Mouse (Mus musculus) embryonic facial prominence, embryonic 11.5 days (tissue): ENCODE results near the gene Irf1. TPM values are rescaled to one million over a fixed set of nuclear protein-coding genes. Genes with fewer than 3 reads are reported as not detected.

Experiments used
- ATAC-seq: fragments of 200-750 bp; cut with Nextera tagmentation; replicated peaks from 2 replicates; pipeline ENCODE4 v1.8.0; 2017; ENCODE audit warnings: low read depth; ENCODE audit not compliant: insufficient number of reproducible peaks, low FRiP score, low TSS enrichment
- DNase-seq: peaks from one replicate; pipeline ENCODE4 v3.0.0-alpha.2; 2015; ENCODE audit warnings: low spot score
- H3K27ac ChIP-seq: fragments of 300-500 bp; sonication (generic); replicated peaks from 2 replicates; pipeline ENCODE4 v1.5.1; 2014; ENCODE audit warnings: mild to moderate bottlenecking, low read depth, low read length, control low read depth
- H3K27me3 ChIP-seq: fragments of 300-500 bp; sonication (generic); 2 replicates; pipeline ENCODE4 v1.6.1; 2014; ENCODE audit warnings: mild to moderate bottlenecking, low read length, moderate library complexity, mixed read lengths; ENCODE audit not compliant: control insufficient read depth, insufficient read depth
- H3K36me3 ChIP-seq: fragments of 300-500 bp; sonication (generic); replicated peaks from 2 replicates; pipeline ENCODE4 v1.6.1; 2014; ENCODE audit warnings: low read depth, mild to moderate bottlenecking, low read length, moderate library complexity, mixed read lengths; ENCODE audit not compliant: control insufficient read depth, insufficient read depth
- H3K4me1 ChIP-seq: fragments of 300-500 bp; sonication (generic); 2 replicates; pipeline ENCODE4 v1.6.1; 2014; ENCODE audit warnings: low read length, mixed read lengths; ENCODE audit not compliant: control insufficient read depth, insufficient read depth
- H3K4me2 ChIP-seq: fragments of 300-500 bp; sonication (generic); 2 replicates; pipeline ENCODE4 v1.6.1; 2014; ENCODE audit warnings: low read depth, mild to moderate bottlenecking, control low read depth, low read length, moderate library complexity
- H3K4me3 ChIP-seq: fragments of 300-500 bp; sonication (generic); 2 replicates; pipeline ENCODE4 v1.5.1; 2014; ENCODE audit warnings: low read depth, low read length, control low read depth
- H3K9ac ChIP-seq: fragments of 300-500 bp; sonication (generic); replicated peaks from 2 replicates; pipeline ENCODE4 v1.6.1; 2014; ENCODE audit warnings: mild to moderate bottlenecking, control low read depth, low read length
- H3K9me3 ChIP-seq: fragments of 300-500 bp; sonication (generic); replicated peaks from 2 replicates; pipeline ENCODE4 v1.6.1; 2016; ENCODE audit warnings: mild to moderate bottlenecking, low read length, inconsistent platforms, mixed read lengths; ENCODE audit not compliant: control insufficient read depth
- WGBS: fragments of 180-500 bp; shearing (Covaris S2); extraction: QIAGEN DNeasy Blood & Tissue Kit; methylation state at CpG from one replicate; pipeline ENCODE4 v1.1.7; 2014; 5-methylcytosine and 5-hydroxymethylcytosine counted together
- polyA plus RNA-seq: library from polyadenylated mRNA; unstranded; fragments of >200 nt; fragmentation: Nextera tagmentation; extraction: Ambion mirVana; gene quantifications from 2 replicates; pipeline ENCODE4 v1.2.1, GENCODE M21; 2014

Gene Irf1
- polyA plus RNA-seq, 1 experiment from 2014 or later, result 7.0 TPM

GRCm38 (mm10) chr11:53810749-53811148, 40.9 kb downstream of the Irf1 start:
- WGBS, result 78% methylated on average over 2 of the region's 2 CpGs
- no peaks in the 10 kb centered on the region for H3K4me1 ChIP-seq
- H3K4me2 ChIP-seq, result no peak overlapping the region
- H3K36me3 ChIP-seq, result no peaks in the 10 kb centered on the region
- no peak overlapping the region for H3K9ac ChIP-seq
- H3K27me3 ChIP-seq, result no peaks in the 10 kb centered on the region
- no peaks in the 10 kb centered on the region for H3K9me3 ChIP-seq
- DNase-seq (no peak), ATAC-seq (no peak)
- H3K27ac ChIP-seq, result no peak overlapping the region
- H3K4me3 ChIP-seq, result no peak overlapping the region

- Histone ChIP-seq H3K4me2 (no peak overlapping the region), H3K27me3 (no peaks in the 10 kb centered on the region), H3K36me3 (no peaks in the 10 kb centered on the region), H3K4me3 (no peak overlapping the region), H3K9me3 (no peaks in the 10 kb centered on the region), H3K4me1 (no peaks in the 10 kb centered on the region), H3K27ac (no peak overlapping the region), H3K9ac (no peak overlapping the region)
- DNase-seq (no peak), ATAC-seq (no peak)
- WGBS, result 81% methylated on average over 3 of the region's 3 CpGs
These were observed 41.5 kb downstream of the Irf1 start for GRCm38 (mm10) chr11:53811312-53811711.

GRCm38 (mm10) chr11:53813001-53813868, 43.4 kb downstream of the Irf1 start:
- no peak for DNase-seq
- WGBS, result 84% methylated on average over 16 of the region's 16 CpGs

GRCm38 (mm10) chr11:53814810-53815209, 45.0 kb downstream of the Irf1 start:
- H3K4me3 ChIP-seq, result no peak overlapping the region
- no peaks in the 10 kb centered on the region for H3K36me3 ChIP-seq
- H3K27me3 ChIP-seq, result no peaks in the 10 kb centered on the region
- DNase-seq (no peak), ATAC-seq (no peak)
- H3K9ac ChIP-seq, result no peak overlapping the region
- no peak overlapping the region for H3K27ac ChIP-seq
- H3K4me2 ChIP-seq, result no peak overlapping the region
- no peaks in the 10 kb centered on the region for H3K9me3 ChIP-seq
- H3K4me1 ChIP-seq, result no peaks in the 10 kb centered on the region
- 65% methylated on average over 3 of the region's 3 CpGs for WGBS

More at GRCm38 (mm10) chr11:53813001-53813868, 43.4 kb downstream of the Irf1 start:
- H3K36me3 ChIP-seq, result no peaks in the 10 kb centered on the region
- ATAC-seq, result no peak
- H3K27ac ChIP-seq, result no peak overlapping the region
- no peak overlapping the region for H3K9ac ChIP-seq
- H3K9me3 ChIP-seq, result no peaks in the 10 kb centered on the region
- H3K4me1 ChIP-seq, result no peaks in the 10 kb centered on the region
- no peaks in the 10 kb centered on the region for H3K27me3 ChIP-seq
- H3K4me2 ChIP-seq, result no peak overlapping the region
- no peak overlapping the region for H3K4me3 ChIP-seq

- H3K9me3 ChIP-seq, result no peaks in the 10 kb centered on the region
- H3K4me3 ChIP-seq, result no peak overlapping the region
- ATAC-seq (no peak), DNase-seq (no peak)
- 92% methylated on average over 5 of the region's 5 CpGs for WGBS
- no peak overlapping the region for H3K27ac ChIP-seq
- no peaks in the 10 kb centered on the region for H3K4me1 ChIP-seq
- no peak overlapping the region for H3K4me2 ChIP-seq
- H3K27me3 ChIP-seq, result no peaks in the 10 kb centered on the region
- H3K36me3 ChIP-seq, result no peaks in the 10 kb centered on the region
- no peak overlapping the region for H3K9ac ChIP-seq
These were observed 47.1 kb downstream of the Irf1 start for GRCm38 (mm10) chr11:53816841-53817375.

- WGBS, result 64% methylated on average over 6 of the region's 6 CpGs
- Histone ChIP-seq H3K36me3 (no peaks in the 10 kb centered on the region), H3K4me1 (no peaks in the 10 kb centered on the region), H3K9ac (no peak overlapping the region), H3K27ac (no peak overlapping the region), H3K27me3 (no peaks in the 10 kb centered on the region), H3K9me3 (no peaks in the 10 kb centered on the region), H3K4me2 (no peak overlapping the region), H3K4me3 (no peak overlapping the region)
- ATAC-seq, result no peak
- no peak for DNase-seq
These were observed 49.0 kb downstream of the Irf1 start for GRCm38 (mm10) chr11:53818794-53819193.

GRCm38 (mm10) chr11:53819511-53819910, 49.7 kb downstream of the Irf1 start:
- Histone ChIP-seq H3K9ac (no peak overlapping the region), H3K27me3 (no peaks in the 10 kb centered on the region), H3K4me2 (no peak overlapping the region), H3K4me1 (no peaks in the 10 kb centered on the region), H3K4me3 (no peak overlapping the region), H3K9me3 (no peaks in the 10 kb centered on the region), H3K27ac (no peak overlapping the region), H3K36me3 (no peaks in the 10 kb centered on the region)
- DNase-seq, result no peak
- no peak for ATAC-seq
- WGBS, result 90% methylated on average over 6 of the region's 6 CpGs

- WGBS, result 92% methylated on average over 13 of the region's 13 CpGs
- no peak for ATAC-seq
These were observed 50.8 kb downstream of the Irf1 start for GRCm38 (mm10) chr11:53820516-53821170.

More at GRCm38 (mm10) chr11:53820516-53821170, 50.8 kb downstream of the Irf1 start:
- H3K4me1 ChIP-seq, result no peaks in the 10 kb centered on the region
- no peaks in the 10 kb centered on the region for H3K9me3 ChIP-seq
- H3K4me3 ChIP-seq, result no peak overlapping the region
- no peak for DNase-seq
- no peak overlapping the region for H3K4me2 ChIP-seq
- no peak overlapping the region for H3K27ac ChIP-seq
- H3K9ac ChIP-seq, result no peak overlapping the region
- no peaks in the 10 kb centered on the region for H3K36me3 ChIP-seq
- H3K27me3 ChIP-seq, result no peaks in the 10 kb centered on the region
